Mouse (Mus musculus): ENCODE results near the gene Gm47841.

Gene Gm47841

GRCm38 (mm10) chr15:101047194-101047555 is at the start of gene Gm47841:
TSS of gene Gm47841 (minus strand) at chr15:101047397.
- no peak for ATAC-seq (ENCODE audit: insufficient number of reproducible peaks, low FRiP score, low TSS enrichment)

DNA sequence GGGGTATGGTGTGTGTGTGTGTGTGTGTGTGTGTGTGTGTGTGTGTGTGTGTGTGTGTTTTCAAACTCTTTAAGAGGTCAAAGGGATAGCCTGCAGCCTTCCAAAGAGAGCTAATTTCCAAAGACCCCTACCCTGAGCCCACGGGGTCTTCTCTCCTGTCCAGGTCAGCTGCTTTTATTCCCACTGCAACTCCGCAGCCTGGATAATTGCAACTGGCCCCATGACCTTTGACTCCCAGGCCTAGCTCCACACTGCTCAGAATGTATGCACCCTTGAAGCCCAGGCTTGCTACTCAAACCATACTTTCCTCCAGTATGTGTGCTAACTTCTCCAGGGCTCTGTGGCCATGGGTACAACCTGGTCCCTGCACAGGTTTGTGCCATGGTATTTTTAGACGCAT is 48.2 kb upstream of the Gm47841 start:
- no peak for ATAC-seq (ENCODE audit: insufficient number of reproducible peaks, low FRiP score, low TSS enrichment)

- no peak for ATAC-seq (ENCODE audit: insufficient number of reproducible peaks, low FRiP score, low TSS enrichment)
These were observed 47.8 kb upstream of the Gm47841 start for GRCm38 (mm10) chr15:101094979-101095378.

DNA sequence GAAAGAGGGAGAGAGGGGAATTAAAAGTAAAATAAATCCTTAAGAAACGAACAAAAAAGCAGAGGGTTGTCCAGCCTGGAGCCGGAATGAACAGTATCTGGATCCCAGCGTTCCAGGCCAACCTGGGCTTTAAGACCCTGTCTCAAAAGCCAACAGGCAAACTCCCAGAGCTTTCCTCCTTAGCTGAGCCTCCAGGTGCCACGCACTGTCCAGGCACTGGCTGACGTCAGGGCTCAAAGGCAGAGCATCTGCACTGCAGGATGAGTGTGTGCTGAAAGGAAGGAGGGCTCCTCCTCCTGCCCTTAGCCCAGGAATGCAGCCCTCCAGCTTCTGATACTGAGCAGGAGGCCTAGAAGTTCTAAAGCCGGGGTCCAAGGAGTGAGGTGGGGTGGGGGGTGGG is 46.8 kb upstream of the Gm47841 start:
- ATAC-seq (ENCODE audit: insufficient number of reproducible peaks, low FRiP score, low TSS enrichment), result no peak

DNA sequence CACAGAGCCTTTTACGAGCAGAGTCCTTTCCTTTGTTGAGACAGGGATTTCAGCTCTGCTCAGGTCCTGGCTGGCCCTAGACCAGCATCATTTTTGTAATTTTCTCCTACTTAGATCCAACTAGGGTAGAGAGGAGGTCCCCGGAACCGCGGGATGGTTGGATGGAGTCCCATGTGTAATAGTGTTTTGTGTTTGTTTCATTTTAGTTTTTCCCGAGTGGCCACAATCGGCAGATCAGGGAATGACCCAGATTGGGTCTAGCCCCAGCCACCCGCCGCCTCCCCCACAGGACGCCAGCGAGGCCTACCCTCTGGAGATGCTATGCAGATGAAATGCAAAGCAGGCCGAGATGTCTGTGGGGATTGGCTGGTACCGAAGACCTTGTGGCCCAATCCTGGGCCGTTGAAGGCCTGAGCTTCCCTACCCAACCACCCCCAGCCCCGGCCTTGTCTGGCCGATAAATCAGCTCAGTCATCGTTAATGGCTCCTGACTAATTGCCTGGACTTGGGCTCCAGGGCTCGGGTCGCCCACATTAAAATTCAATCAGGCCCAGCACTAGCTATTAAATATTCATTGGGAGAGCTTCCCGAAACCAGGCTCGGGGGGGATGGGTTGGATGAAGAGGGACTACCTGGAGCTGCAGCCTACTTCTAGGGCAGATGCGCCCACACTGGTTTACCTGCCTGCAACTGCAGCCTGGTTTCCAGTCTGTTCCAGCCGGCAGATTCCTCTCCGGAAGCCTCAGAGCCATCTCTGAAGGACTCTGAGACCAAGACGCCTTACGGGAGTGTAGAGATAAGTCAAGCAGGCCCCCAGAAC is 45.8 kb upstream of the Gm47841 start:
- 0 out of 2 replicates have a peak, but pooled peaks have one; percentile 43 for ATAC-seq (ENCODE audit: insufficient number of reproducible peaks, low FRiP score, low TSS enrichment)

- ATAC-seq (ENCODE audit: insufficient number of reproducible peaks, low FRiP score, low TSS enrichment), result no peak
These were observed 45.1 kb upstream of the Gm47841 start for GRCm38 (mm10) chr15:101092121-101092828.

GRCm38 (mm10) chr15:101091551-101091950 is 44.4 kb upstream of the Gm47841 start:
- no peak for ATAC-seq (ENCODE audit: insufficient number of reproducible peaks, low FRiP score, low TSS enrichment)

GRCm38 (mm10) chr15:101088291-101088690 is 41.1 kb upstream of the Gm47841 start:
- no peak for ATAC-seq (ENCODE audit: insufficient number of reproducible peaks, low FRiP score, low TSS enrichment)

DNA sequence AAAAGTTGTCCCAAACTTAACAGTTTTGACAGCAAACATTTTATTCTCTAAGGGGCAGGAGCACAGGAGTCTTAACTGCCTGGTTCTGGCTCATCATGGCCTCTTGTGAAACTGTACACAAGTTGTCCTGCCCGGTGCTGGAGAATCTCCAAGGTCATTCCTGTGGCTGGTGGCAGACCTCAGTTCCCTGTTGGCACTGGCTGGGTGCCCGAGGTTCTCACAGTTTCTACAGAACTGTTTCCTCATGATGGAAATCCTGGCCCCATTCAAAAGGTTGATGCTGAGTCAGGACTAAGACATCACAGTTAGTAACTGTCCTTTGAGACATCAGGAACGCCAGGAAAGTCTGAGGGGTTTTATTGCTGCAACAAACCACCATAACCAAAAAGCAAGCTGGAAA is 39.8 kb upstream of the Gm47841 start:
- no peak for ATAC-seq (ENCODE audit: insufficient number of reproducible peaks, low FRiP score, low TSS enrichment)

GRCm38 (mm10) chr15:101086451-101086850 is 39.3 kb upstream of the Gm47841 start:
- no peak for ATAC-seq (ENCODE audit: insufficient number of reproducible peaks, low FRiP score, low TSS enrichment)

DNA sequence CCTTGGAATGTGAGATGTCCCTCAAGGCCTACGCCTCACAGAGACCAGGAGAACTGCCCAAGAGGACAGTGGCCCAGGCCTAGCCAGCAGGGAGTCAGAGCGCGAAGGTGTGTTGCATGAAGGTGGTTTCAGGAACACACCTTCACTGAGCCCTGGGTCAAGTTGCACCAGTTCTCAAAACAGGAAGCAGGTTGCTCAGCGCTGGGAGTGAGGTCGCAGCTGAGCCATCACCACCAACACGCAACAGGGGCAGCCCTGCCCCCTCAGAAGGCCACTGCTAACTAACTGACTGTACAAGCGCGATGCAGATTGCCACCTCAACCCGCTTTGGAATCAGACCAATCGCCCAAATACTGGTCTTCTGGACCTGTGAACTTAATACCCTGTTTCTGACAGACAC is 37.3 kb upstream of the Gm47841 start:
- ATAC-seq (ENCODE audit: insufficient number of reproducible peaks, low FRiP score, low TSS enrichment), result no peak

DNA sequence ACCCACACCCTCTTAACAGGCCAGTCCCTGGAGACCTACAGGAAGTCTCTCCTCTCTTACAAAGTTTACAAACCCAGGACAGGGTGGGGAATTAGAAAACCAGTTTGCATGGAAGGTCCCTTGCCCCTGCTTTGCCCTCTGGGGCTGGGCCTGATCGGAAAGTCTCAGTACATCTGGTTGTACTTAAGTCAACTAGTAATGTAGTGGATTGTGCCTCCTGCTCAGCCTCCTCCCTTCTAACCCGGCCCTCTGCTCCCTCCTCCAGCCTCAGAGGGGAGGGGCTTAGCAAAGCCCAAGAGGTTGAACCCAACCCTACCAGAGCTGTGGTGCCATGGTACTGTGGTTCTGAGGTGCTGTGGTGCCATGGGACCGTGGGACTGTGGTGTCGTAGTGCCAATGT is 35.0 kb upstream of the Gm47841 start:
- no peak for ATAC-seq (ENCODE audit: insufficient number of reproducible peaks, low FRiP score, low TSS enrichment)

DNA sequence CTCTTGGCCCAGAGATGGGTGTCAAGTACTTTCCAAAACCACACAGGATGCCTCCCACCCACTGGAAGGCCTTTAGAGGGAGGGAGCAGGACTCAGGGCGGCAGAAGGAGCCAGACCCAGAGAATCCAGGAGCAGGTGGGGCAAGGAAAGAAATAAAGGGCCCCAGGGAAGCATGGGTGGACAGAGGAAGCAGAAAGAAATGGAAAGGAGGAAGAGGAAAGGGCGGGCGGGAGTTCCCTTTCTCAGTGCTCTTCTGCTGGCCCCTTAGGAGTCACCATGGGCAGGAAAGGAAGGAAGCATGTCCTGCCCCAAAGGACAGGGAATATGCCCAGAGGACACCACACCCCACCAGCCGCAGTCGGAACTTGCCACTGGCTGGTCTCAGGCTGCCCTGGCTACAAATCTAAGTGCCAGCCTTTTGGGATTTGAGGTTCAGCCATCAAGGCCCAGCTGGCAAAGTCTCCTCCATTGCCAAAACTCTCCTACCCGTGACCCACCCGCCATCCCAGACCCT is 33.9 kb upstream of the Gm47841 start:
- ATAC-seq (ENCODE audit: insufficient number of reproducible peaks, low FRiP score, low TSS enrichment), result no peak

DNA sequence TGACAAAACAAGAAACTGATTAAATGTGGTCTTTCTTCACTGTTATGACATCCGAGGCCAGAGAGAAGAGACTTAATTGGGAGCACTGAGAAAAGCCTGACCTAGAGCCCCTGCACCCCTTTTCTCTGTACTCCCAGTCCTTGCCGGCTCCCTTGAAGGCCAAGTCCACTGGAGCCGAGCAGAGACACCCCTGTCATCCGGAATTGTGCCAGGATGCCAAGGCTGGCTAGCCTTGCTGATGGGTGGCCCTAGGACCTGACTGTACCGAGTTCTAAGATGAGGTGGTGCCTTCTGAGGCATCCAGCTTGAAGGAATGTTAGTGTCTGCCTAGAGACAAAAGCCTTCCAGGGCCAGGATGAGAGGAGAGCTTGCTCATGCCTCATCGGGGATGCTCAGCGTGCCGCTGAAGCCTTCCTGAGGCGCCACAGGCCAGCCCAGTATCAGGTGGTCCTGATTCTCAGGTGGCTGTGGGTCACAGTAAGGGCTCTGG is 32.9 kb upstream of the Gm47841 start:
- no peak for ATAC-seq (ENCODE audit: insufficient number of reproducible peaks, low FRiP score, low TSS enrichment)

GRCm38 (mm10) chr15:101078731-101079156 is 31.5 kb upstream of the Gm47841 start:
- ATAC-seq (ENCODE audit: insufficient number of reproducible peaks, low FRiP score, low TSS enrichment), result peak; percentile 39; the same call in 1 of the 2 replicates

DNA sequence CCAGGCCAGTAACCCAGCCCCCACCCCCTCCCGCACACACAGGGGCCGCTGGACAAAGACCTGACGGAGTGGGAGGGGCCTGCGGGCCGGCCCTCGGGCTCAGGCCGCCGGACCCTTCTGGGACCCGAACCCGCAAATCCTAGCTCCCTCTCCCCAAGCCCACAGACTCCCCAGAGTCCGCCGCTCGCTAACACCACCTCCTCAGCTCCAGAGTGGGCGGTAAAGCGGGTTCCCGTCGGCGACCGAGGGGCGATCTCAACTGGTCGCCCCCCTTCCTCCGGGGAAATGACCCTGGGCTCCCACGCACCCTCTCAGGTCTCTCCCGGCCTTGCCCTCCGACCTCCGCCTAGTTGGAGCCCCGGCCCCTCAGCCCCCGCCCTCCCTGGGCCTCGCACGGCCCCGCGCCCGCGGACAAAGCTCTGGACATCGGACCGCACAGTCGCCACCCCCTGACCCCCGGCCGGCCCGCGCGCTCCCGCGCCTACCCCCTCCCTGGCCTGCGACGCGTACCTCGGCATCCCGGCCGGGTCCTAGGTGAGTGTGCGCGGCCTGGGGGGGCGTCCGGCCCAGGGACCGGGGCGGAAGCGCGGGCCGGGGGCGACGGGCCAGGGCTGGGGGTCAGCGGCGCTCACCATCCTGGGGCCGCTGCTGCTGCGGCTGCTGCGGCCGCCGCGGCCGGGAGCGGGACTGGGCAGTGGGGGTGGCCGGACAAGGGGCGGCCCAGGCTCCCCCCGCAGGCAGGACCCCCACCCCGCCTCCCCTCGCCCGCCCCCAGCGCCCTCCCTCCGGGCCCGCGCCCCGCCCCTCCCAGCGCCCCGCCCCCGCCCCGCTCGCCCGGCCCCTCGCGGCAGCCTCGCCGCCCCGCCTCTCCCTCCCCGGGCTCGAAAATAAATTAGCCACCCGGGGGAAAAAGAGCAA is 30.9 kb upstream of the Gm47841 start, which contains the start of gene Fignl2:
Gene Fignl2 (minus strand): TSS at position 755 of the 918 bp plus-strand sequence.
- no peak for ATAC-seq (ENCODE audit: insufficient number of reproducible peaks, low FRiP score, low TSS enrichment)

- ATAC-seq (ENCODE audit: insufficient number of reproducible peaks, low FRiP score, low TSS enrichment), result no peak
These were observed 30.0 kb upstream of the Gm47841 start for GRCm38 (mm10) chr15:101077001-101077812.

GRCm38 (mm10) chr15:101076071-101077000 is 29.1 kb upstream of the Gm47841 start:
- ATAC-seq (ENCODE audit: insufficient number of reproducible peaks, low FRiP score, low TSS enrichment), result no peak

All from cerebellum, adult (tissue).